ENCODE assay signal across 8 mouse cellular contexts in the genomic region with DNA sequence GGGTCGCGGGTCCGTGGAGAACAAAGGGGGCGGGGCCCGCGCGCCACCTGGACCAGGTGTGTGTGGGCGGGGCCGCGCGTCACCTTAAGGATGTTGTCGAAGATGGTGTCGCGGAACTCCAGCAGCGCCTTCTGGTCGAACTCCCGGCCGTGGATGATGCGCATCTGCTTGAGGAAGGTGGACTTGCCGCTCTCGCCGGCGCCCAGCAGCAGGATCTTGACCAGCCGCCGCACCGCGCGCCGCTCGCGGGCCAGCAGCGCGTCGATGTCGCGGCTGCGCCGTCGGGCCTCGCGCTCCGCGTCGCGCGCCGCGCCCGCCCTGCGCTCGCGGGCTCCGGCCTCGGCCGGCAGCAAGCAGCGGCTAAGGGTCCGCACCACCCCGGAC. TPM values are rescaled to one million over a fixed set of nuclear protein-coding genes. Genes with fewer than 3 reads are reported as not detected.
DNase-seq lines count a peak whose midpoint lies in the region; ATAC-seq and TF ChIP-seq lines count a peak whose summit lies in the region.

No protein-coding gene starts in this region.

- WGBS in heart, postnatal 0 days, result under 1% methylated on average over 32 of the region's 58 CpGs
- under 1% methylated on average over 58 of the region's 58 CpGs for WGBS in stomach, embryonic 14.5 days

- no peak for TF ChIP-seq EP300 in heart, postnatal 0 days (IDR thresholded peaks at IDR 0.05; ENCODE audit: low read depth)

- H3K9ac ChIP-seq in heart, postnatal 0 days (replicated peaks; ENCODE audit: low read depth, low read length), result peak overlapping the region; percentile 81
- peak overlapping the region; percentile 82 for H3K9ac ChIP-seq in stomach, embryonic 14.5 days (replicated peaks; ENCODE audit: low read depth, low read length)

- no peak; the same call in 1 of the 2 replicates for ATAC-seq in heart, postnatal 0 days (ENCODE audit: insufficient read depth, low read depth)
- ATAC-seq in megakaryocyte, adult 5-6 weeks (ENCODE audit: poor library complexity, severe bottlenecking), result peak; percentile 14
- ATAC-seq in stomach, embryonic 14.5 days (ENCODE audit: insufficient number of reproducible peaks, insufficient read depth, low FRiP score, low read depth), result 0 out of 2 replicates have a peak, but pooled peaks have one; percentile 8

- no peak for TF ChIP-seq CTCF in heart, postnatal 0 days (IDR thresholded peaks at IDR 0.05; ENCODE audit: low read depth)

- peak overlapping the region; percentile 94 for H3K4me2 ChIP-seq in heart, postnatal 0 days (ENCODE audit: low read depth, low read length)
- H3K4me2 ChIP-seq in stomach, embryonic 14.5 days (replicated peaks; ENCODE audit: low read depth, low read length), result peak overlapping the region; percentile 84

- peaks cover 9% of the 10 kb centered on the region; the same call in 1 of the 2 replicates for H3K36me3 ChIP-seq in heart, postnatal 0 days (replicated peaks; ENCODE audit: control insufficient read depth, insufficient read depth, low read length)
- no peaks in the 10 kb centered on the region for H3K36me3 ChIP-seq in stomach, embryonic 14.5 days (ENCODE audit: control insufficient read depth, insufficient read depth, low read length)

- peak; percentile 49 for DNase-seq in urinary bladder, postnatal 14 days (ENCODE audit: low spot score)
- no peak for DNase-seq in urinary bladder, postnatal 10 days (ENCODE audit: low spot score)
- DNase-seq in cerebellum, postnatal 4 days (ENCODE audit: low spot score in 2 of 2), result peak; percentile 34 to 42
- DNase-seq in heart, postnatal 0 days (ENCODE audit: low spot score), result no peak
- DNase-seq in layer of hippocampus, adult 9-11 months, result peak; percentile 62
- DNase-seq in retina, postnatal 1 day, result no peak

- peaks cover 38% of the 10 kb centered on the region for H3K4me1 ChIP-seq in heart, postnatal 0 days (ENCODE audit: control insufficient read depth, insufficient read depth)
- H3K4me1 ChIP-seq in stomach, embryonic 14.5 days (ENCODE audit: control insufficient read depth, insufficient read depth, low read length), result peaks cover 12% of the 10 kb centered on the region

- H3K4me3 ChIP-seq in heart, postnatal 0 days (ENCODE audit: low read depth, low read length), result peak overlapping the region; percentile 81
- peak overlapping the region; percentile 79 for H3K4me3 ChIP-seq in stomach, embryonic 14.5 days (ENCODE audit: low read depth, low read length)

- H3K9me3 ChIP-seq in heart, postnatal 0 days (replicated peaks; ENCODE audit: control insufficient read depth, low read length), result no peaks in the 10 kb centered on the region
- no peaks in the 10 kb centered on the region for H3K9me3 ChIP-seq in stomach, embryonic 14.5 days (ENCODE audit: control insufficient read depth, low read depth, low read length)

- no peaks in the 10 kb centered on the region for H3K27me3 ChIP-seq in heart, postnatal 0 days (ENCODE audit: control insufficient read depth, insufficient read depth, low read length)
- H3K27me3 ChIP-seq in stomach, embryonic 14.5 days (ENCODE audit: control insufficient read depth, insufficient read depth, low read length), result no peaks in the 10 kb centered on the region

- H3K27ac ChIP-seq in heart, postnatal 0 days (ENCODE audit: low read depth), result peak overlapping the region; percentile 90
- H3K27ac ChIP-seq in stomach, embryonic 14.5 days (ENCODE audit: low read length), result peak overlapping the region; percentile 52; the same call in 1 of the 2 replicates

RNA-seq across cellular contexts. Expression of gene Gna12, which starts 0.3 kb away (rescaled TPM):
- total RNA-seq in heart, postnatal 0 days (2014; rRNA removed; ENCODE audit: low replicate concordance), result 132 and 145 TPM in 2 replicates
- polyA plus RNA-seq in heart, postnatal 0 days (2015; fragmentation: Nextera tagmentation; extraction: Ambion mirVana), result 13.4 and 13.9 TPM in 2 replicates
- total RNA-seq in megakaryocyte, adult 5-6 weeks (2015), result 21.0 and 24.6 TPM in 2 replicates
- total RNA-seq in megakaryocyte, adult 5-6 weeks (2017), result 15.9 and 20.3 TPM in 2 replicates
- polyA plus RNA-seq in stomach, embryonic 14.5 days (2014; fragmentation: Nextera tagmentation; extraction: Ambion mirVana), result 16.2 and 17.2 TPM in 2 replicates

Comparison
In these comparisons a context has a peak if more than half of its experiments do, and no peak if none do; other contexts are left out.
1. DNase-seq: peak in urinary bladder, postnatal 14 days (single experiment), cerebellum, postnatal 4 days (2 of 2) and layer of hippocampus, adult 9-11 months (single experiment); none in urinary bladder, postnatal 10 days (single experiment), heart, postnatal 0 days (single experiment) and retina, postnatal 1 day (single experiment).